Mouse (Mus musculus): ENCODE data around the gene Ust. TPM values are rescaled to one million over a fixed set of nuclear protein-coding genes. Genes with fewer than 3 reads are reported as not detected.

Gene Ust
- polyA plus RNA-seq, 1 experiment from 2014 or later, result 4.8 TPM

- Histone ChIP-seq H3K36me3 (ENCODE audit: control insufficient read depth, insufficient read depth, low read length) (no peaks in the 10 kb centered on the region), H3K9ac (ENCODE audit: low read depth, low read length) (no peak overlapping the region), H3K27me3 (ENCODE audit: control insufficient read depth, insufficient read depth, low read depth, low read length) (peaks cover under 1% of the 10 kb centered on the region; the same call in 1 of the 2 replicates), H3K4me1 (ENCODE audit: control insufficient read depth, insufficient read depth, low read length) (no peaks in the 10 kb centered on the region), H3K4me3 (ENCODE audit: low read depth, low read length) (no peak overlapping the region), H3K27ac (ENCODE audit: low read length) (no peak overlapping the region), H3K9me3 (replicated peaks; ENCODE audit: control insufficient read depth, low read length, poor library complexity, severe bottlenecking) (no peaks in the 10 kb centered on the region), H3K4me2 (ENCODE audit: low read length) (no peak overlapping the region)
- no peak for ATAC-seq
- WGBS, result 69% methylated on average over 8 of the region's 8 CpGs
Observed at GRCm38 (mm10) chr10:8511760-8512159, 6.9 kb downstream of the Ust start.

GRCm38 (mm10) chr10:8506247-8506573 lies 12.4 kb downstream of the Ust start:
- no peaks in the 10 kb centered on the region for H3K36me3 ChIP-seq (ENCODE audit: control insufficient read depth, insufficient read depth, low read length)
- no peaks in the 10 kb centered on the region for H3K27me3 ChIP-seq (ENCODE audit: control insufficient read depth, insufficient read depth, low read depth, low read length)
- H3K4me1 ChIP-seq (ENCODE audit: control insufficient read depth, insufficient read depth, low read length), result no peaks in the 10 kb centered on the region
- H3K9me3 ChIP-seq (replicated peaks; ENCODE audit: control insufficient read depth, low read length, poor library complexity, severe bottlenecking), result no peaks in the 10 kb centered on the region; the same call in 1 of the 2 replicates
- ATAC-seq, result no peak
- H3K4me2 ChIP-seq (ENCODE audit: low read length), result no peak overlapping the region
- no peak overlapping the region for H3K27ac ChIP-seq (ENCODE audit: low read length)
- H3K4me3 ChIP-seq (ENCODE audit: low read depth, low read length), result no peak overlapping the region
- 78% methylated on average over 3 of the region's 3 CpGs for WGBS
- H3K9ac ChIP-seq (ENCODE audit: low read depth, low read length), result no peak overlapping the region

- 61% methylated on average over 13 of the region's 13 CpGs for WGBS
- H3K36me3 ChIP-seq (ENCODE audit: control insufficient read depth, insufficient read depth, low read length), result no peaks in the 10 kb centered on the region
- no peak for ATAC-seq
- H3K4me2 ChIP-seq (ENCODE audit: low read length), result no peak overlapping the region
- no peaks in the 10 kb centered on the region; the same call in 1 of the 2 replicates for H3K9me3 ChIP-seq (replicated peaks; ENCODE audit: control insufficient read depth, low read length, poor library complexity, severe bottlenecking)
- no peak overlapping the region for H3K4me3 ChIP-seq (ENCODE audit: low read depth, low read length)
- H3K4me1 ChIP-seq (ENCODE audit: control insufficient read depth, insufficient read depth, low read length), result no peaks in the 10 kb centered on the region
- no peak overlapping the region for H3K9ac ChIP-seq (ENCODE audit: low read depth, low read length)
- H3K27ac ChIP-seq (ENCODE audit: low read length), result no peak overlapping the region
- H3K27me3 ChIP-seq (ENCODE audit: control insufficient read depth, insufficient read depth, low read depth, low read length), result no peaks in the 10 kb centered on the region
Observed at GRCm38 (mm10) chr10:8505346-8506246, 13.0 kb downstream of the Ust start.

- Histone ChIP-seq H3K4me3 (ENCODE audit: low read depth, low read length) (no peak overlapping the region), H3K9ac (ENCODE audit: low read depth, low read length) (no peak overlapping the region), H3K27me3 (ENCODE audit: control insufficient read depth, insufficient read depth, low read depth, low read length) (no peaks in the 10 kb centered on the region), H3K36me3 (ENCODE audit: control insufficient read depth, insufficient read depth, low read length) (no peaks in the 10 kb centered on the region), H3K27ac (ENCODE audit: low read length) (no peak overlapping the region), H3K9me3 (replicated peaks; ENCODE audit: control insufficient read depth, low read length, poor library complexity, severe bottlenecking) (no peaks in the 10 kb centered on the region; the same call in 1 of the 2 replicates), H3K4me1 (ENCODE audit: control insufficient read depth, insufficient read depth, low read length) (no peaks in the 10 kb centered on the region), H3K4me2 (ENCODE audit: low read length) (no peak overlapping the region)
- WGBS, result 84% methylated on average over 4 of the region's 4 CpGs
- ATAC-seq, result no peak
Observed at GRCm38 (mm10) chr10:8504832-8505231, 13.8 kb downstream of the Ust start.

DNA sequence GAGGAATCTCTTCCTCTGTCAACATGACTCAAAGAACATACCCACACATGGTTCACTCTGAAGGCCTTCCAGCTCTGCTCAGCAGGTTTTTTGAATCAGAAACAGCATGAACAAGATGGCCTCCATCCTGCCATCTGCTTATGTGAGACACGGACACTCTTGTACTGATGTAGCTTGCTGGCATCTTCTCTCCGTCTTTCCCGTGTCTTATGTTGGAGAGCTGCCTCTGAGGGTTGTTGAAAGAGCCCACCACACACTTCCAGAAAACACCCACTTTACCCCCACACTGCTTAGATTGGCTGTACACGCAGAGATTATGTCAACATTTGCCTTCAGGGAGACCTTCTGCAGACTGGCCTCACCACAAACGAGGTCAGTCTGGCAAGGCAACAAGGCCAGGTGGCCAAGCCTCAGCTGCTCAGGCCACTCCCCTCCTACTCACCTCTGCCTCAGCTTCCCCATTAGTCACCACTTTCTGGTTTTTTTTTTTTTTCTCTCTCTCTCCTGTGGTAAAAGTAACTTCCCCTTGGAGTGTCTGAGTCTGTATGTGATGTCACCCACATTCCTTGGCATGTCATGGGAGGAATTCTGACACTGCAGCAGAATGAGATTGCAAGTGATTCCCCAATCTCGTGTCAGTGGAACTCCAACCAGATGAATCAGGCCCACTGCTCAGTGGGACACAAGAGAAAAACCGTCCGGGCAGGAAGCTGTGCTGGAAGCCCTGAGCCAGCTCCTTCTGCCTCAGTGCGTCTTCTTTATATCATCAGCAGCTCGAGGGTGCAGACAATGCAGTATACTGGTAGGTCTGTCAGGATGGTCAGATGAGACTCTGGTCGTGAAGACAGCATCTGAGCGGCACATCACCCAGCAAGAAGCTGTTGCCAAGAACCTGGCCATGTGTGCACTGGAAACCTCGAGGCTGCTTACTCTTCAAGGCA lies 19.4 kb downstream of the Ust start:
- Histone ChIP-seq H3K4me1 (ENCODE audit: control insufficient read depth, insufficient read depth, low read length) (0 out of 2 replicates have a peak, but pooled peaks cover 2% of the 10 kb centered on the region), H3K36me3 (ENCODE audit: control insufficient read depth, insufficient read depth, low read length) (no peaks in the 10 kb centered on the region), H3K9ac (ENCODE audit: low read depth, low read length) (no peak overlapping the region), H3K27ac (ENCODE audit: low read length) (no peak overlapping the region), H3K4me3 (ENCODE audit: low read depth, low read length) (no peak overlapping the region), H3K27me3 (ENCODE audit: control insufficient read depth, insufficient read depth, low read depth, low read length) (no peaks in the 10 kb centered on the region), H3K4me2 (ENCODE audit: low read length) (no peak overlapping the region), H3K9me3 (replicated peaks; ENCODE audit: control insufficient read depth, low read length, poor library complexity, severe bottlenecking) (no peaks in the 10 kb centered on the region; the same call in 1 of the 2 replicates)
- 73% methylated on average over 13 of the region's 13 CpGs for WGBS
- no peak for ATAC-seq

GRCm38 (mm10) chr10:8495543-8496141 lies 23.0 kb downstream of the Ust start:
- 43% methylated on average over 5 of the region's 5 CpGs for WGBS
- H3K4me3 ChIP-seq (ENCODE audit: low read depth, low read length), result no peak overlapping the region
- no peak for ATAC-seq
- no peak overlapping the region for H3K9ac ChIP-seq (ENCODE audit: low read depth, low read length)
- no peak overlapping the region for H3K4me2 ChIP-seq (ENCODE audit: low read length)
- H3K27me3 ChIP-seq (ENCODE audit: control insufficient read depth, insufficient read depth, low read depth, low read length), result no peaks in the 10 kb centered on the region
- 0 out of 2 replicates have a peak, but pooled peaks cover 3% of the 10 kb centered on the region for H3K9me3 ChIP-seq (replicated peaks; ENCODE audit: control insufficient read depth, low read length, poor library complexity, severe bottlenecking)
- H3K4me1 ChIP-seq (ENCODE audit: control insufficient read depth, insufficient read depth, low read length), result 0 out of 2 replicates have a peak, but pooled peaks cover 2% of the 10 kb centered on the region
- no peak overlapping the region for H3K27ac ChIP-seq (ENCODE audit: low read length)
- H3K36me3 ChIP-seq (ENCODE audit: control insufficient read depth, insufficient read depth, low read length), result no peaks in the 10 kb centered on the region

GRCm38 (mm10) chr10:8491909-8492591 lies 26.6 kb downstream of the Ust start:
- Histone ChIP-seq H3K27me3 (ENCODE audit: control insufficient read depth, insufficient read depth, low read depth, low read length) (no peaks in the 10 kb centered on the region), H3K4me1 (ENCODE audit: control insufficient read depth, insufficient read depth, low read length) (0 out of 2 replicates have a peak, but pooled peaks cover 2% of the 10 kb centered on the region), H3K4me3 (ENCODE audit: low read depth, low read length) (no peak overlapping the region), H3K9ac (ENCODE audit: low read depth, low read length) (no peak overlapping the region), H3K4me2 (ENCODE audit: low read length) (no peak overlapping the region), H3K27ac (ENCODE audit: low read length) (no peak overlapping the region), H3K9me3 (replicated peaks; ENCODE audit: control insufficient read depth, low read length, poor library complexity, severe bottlenecking) (0 out of 2 replicates have a peak, but pooled peaks cover 3% of the 10 kb centered on the region), H3K36me3 (ENCODE audit: control insufficient read depth, insufficient read depth, low read length) (no peaks in the 10 kb centered on the region)
- 95% methylated on average over 1 of the region's 1 CpGs for WGBS
- no peak for ATAC-seq

GRCm38 (mm10) chr10:8487388-8487787 lies 31.2 kb downstream of the Ust start:
- Histone ChIP-seq H3K4me1 (ENCODE audit: control insufficient read depth, insufficient read depth, low read length) (no peaks in the 10 kb centered on the region), H3K4me3 (ENCODE audit: low read depth, low read length) (no peak overlapping the region), H3K9me3 (replicated peaks; ENCODE audit: control insufficient read depth, low read length, poor library complexity, severe bottlenecking) (no peaks in the 10 kb centered on the region), H3K36me3 (ENCODE audit: control insufficient read depth, insufficient read depth, low read length) (no peaks in the 10 kb centered on the region), H3K9ac (ENCODE audit: low read depth, low read length) (no peak overlapping the region), H3K4me2 (ENCODE audit: low read length) (no peak overlapping the region), H3K27ac (ENCODE audit: low read length) (no peak overlapping the region), H3K27me3 (ENCODE audit: control insufficient read depth, insufficient read depth, low read depth, low read length) (no peaks in the 10 kb centered on the region)
- ATAC-seq, result no peak
- WGBS, result 73% methylated on average over 2 of the region's 2 CpGs

All from midbrain, embryonic 16.5 days (tissue).